Mouse (Mus musculus) thymus, postnatal 25 days (tissue): Measurements from ENCODE around the gene Ccdc28b.

Source experiments
- DNase-seq: peaks from one replicate; pipeline ENCODE4 v3.0.0; 2022

Ccdc28b gene

GRCm38 (mm10) chr4:129584370-129584769 lies 39.4 kb downstream of the Ccdc28b start:
- DNase-seq = no peak

GRCm38 (mm10) chr4:129582251-129582650 lies 41.5 kb downstream of the Ccdc28b start:
- no peak for DNase-seq

- peak; percentile 72 for DNase-seq
Measured at GRCm38 (mm10) chr4:129580347-129580746, 43.4 kb downstream of the Ccdc28b start.

GRCm38 (mm10) chr4:129578466-129578865 lies 45.3 kb downstream of the Ccdc28b start, which contains the start of gene Fam167b:
Fam167b (minus strand) TSS chr4:129578549.
- no peak for DNase-seq

GRCm38 (mm10) chr4:129577688-129578087 lies 46.1 kb downstream of the Ccdc28b start:
- DNase-seq = no peak

- DNase-seq = peak; percentile 87
Measured at GRCm38 (mm10) chr4:129576863-129577491, 46.8 kb downstream of the Ccdc28b start.

GRCm38 (mm10) chr4:129575171-129575844 lies 48.4 kb downstream of the Ccdc28b start:
- peak; percentile 93 for DNase-seq

GRCm38 (mm10) chr4:129573430-129573829 lies 50.3 kb downstream of the Ccdc28b start, which contains the start of gene Lck:
Lck (minus strand) TSS chr4:129573641.
- peak; percentile 89 for DNase-seq

- peak; percentile 38 for DNase-seq
Measured at GRCm38 (mm10) chr4:129573093-129573370, 50.7 kb downstream of the Ccdc28b start.

GRCm38 (mm10) chr4:129572236-129573092 lies 51.3 kb downstream of the Ccdc28b start:
- no peak for DNase-seq

- DNase-seq = peak; percentile 42
Measured at GRCm38 (mm10) chr4:129571551-129572084, 52.1 kb downstream of the Ccdc28b start.

- DNase-seq = no peak
Measured at GRCm38 (mm10) chr4:129570028-129570427, 53.7 kb downstream of the Ccdc28b start.
